Mouse (Mus musculus): Measurements from ENCODE around the gene Olfr773.
"Not testable (repeated sequence)": the region's sequence is repeated elsewhere in the genome, so short reads cannot be mapped to it uniquely, and the experiment has no call there.

Olfr773 gene

GRCm38 (mm10) chr10:129187319-129187718, at the start of gene Olfr773:
Gene Olfr773 (minus strand): TSS chr10:129187419.
- not testable (repeated sequence) for DNase-seq (ENCODE audit: low read depth, low spot score)

GRCm38 (mm10) chr10:129235904-129236303, 48.7 kb upstream of the Olfr773 start, which contains the start of gene Olfr774:
Gene Olfr774 (plus strand): TSS chr10:129236204.
- DNase-seq (ENCODE audit: low read depth, low spot score): no peak

- DNase-seq (ENCODE audit: low read depth, low spot score): no peak
Measured at GRCm38 (mm10) chr10:129230737-129231136, 43.5 kb upstream of the Olfr773 start.

GRCm38 (mm10) chr10:129177821-129178220, 9.4 kb downstream of the Olfr773 start, which contains the start of gene Olfr772:
Gene Olfr772 (minus strand): TSS chr10:129177921.
- DNase-seq (ENCODE audit: low read depth, low spot score): not testable (repeated sequence)

- no peak for DNase-seq (ENCODE audit: low read depth, low spot score)
Measured at GRCm38 (mm10) chr10:129164651-129165050, 22.6 kb downstream of the Olfr773 start, which contains the start of gene Olfr771. Gene Olfr771 (minus strand): TSS chr10:129164751.

GRCm38 (mm10) chr10:129138898-129139297, 48.3 kb downstream of the Olfr773 start, which contains the start of gene Olfr770:
Gene Olfr770 (minus strand): TSS chr10:129138998.
- no peak for DNase-seq (ENCODE audit: low read depth, low spot score)

All from mesoderm, embryonic 11.5 days (tissue).